Mouse (Mus musculus) layer of hippocampus, adult 8-10 months (tissue): ENCODE data around the gene Krtap1-3. TPM values are rescaled to one million over a fixed set of nuclear protein-coding genes. Genes with fewer than 3 reads are reported as not detected.

Experiments
- DNase-seq, 2 experiments: peaks; one replicate each; pipeline ENCODE4 v3.0.0; 2022; ENCODE audit warnings: low spot score in 2 of 2
- total RNA-seq, 4 experiments: library from RNA; stranded (reverse); gene quantifications; 2 replicates each; pipeline ENCODE4 v1.2.4; 2022

Krtap1-3 gene
- total RNA-seq, 4 experiments from 2014 or later = not detected

DNA sequence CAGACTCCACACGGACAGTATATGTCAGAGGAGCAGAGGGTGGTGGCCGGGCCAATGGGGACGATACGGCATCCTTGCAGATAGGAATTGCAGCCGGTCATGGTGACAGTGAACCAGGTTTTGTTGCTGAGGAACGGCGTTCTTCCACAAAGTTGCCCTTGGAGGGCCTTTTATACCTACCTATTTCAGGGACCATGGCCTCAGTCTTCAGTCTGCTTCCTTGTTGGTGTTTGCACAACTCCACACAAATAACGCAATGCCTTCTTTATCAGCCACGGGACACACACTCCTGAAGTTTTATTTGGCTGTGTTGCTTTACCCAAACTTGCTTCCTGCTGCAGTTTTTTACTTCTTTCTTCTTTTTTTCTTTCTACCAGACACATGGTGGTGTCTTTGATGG, 31.8 kb downstream of the Krtap1-3 start, which contains the start of gene Gm11939:
Gene Gm11939 (minus strand): TSS at position 101 of the 400 bp plus-strand sequence.
- no peak for DNase-seq

DNA sequence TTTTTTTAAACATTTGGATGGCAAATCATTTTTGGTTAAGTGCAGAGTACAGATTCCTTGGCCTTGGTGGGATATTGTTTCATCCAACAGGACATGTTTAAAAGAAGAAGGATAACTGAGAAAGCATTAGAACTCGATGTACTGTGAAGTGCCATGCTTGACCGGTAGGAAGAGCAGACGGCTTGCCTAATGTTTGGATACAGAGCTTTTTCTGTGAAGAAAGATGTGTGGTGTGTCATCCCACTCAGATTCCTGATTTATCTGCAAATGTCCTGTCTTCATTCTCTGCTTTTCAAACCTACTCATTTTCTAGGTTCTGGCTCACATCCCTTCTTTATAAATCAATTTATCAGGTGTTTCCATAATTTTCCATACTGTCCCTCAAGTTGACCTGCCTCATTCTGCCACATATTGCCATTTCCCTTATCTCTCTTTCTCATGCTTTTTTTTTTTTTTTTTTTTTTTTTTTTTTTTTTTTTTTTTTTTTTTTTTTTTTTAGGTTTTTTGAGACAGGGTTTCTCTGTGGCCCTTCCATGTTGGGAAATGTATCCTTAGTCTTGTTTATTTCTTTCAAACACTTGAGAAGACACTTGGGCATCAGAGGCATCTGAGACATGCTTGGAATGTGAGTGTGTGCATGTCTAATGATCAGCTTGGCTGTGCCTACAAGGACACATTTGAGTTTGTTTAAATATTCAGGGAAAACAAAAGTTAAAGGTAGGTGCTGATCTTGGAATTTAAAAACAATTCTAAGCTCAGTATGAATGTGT, 33.0 kb downstream of the Krtap1-3 start:
- no peak for DNase-seq

DNA sequence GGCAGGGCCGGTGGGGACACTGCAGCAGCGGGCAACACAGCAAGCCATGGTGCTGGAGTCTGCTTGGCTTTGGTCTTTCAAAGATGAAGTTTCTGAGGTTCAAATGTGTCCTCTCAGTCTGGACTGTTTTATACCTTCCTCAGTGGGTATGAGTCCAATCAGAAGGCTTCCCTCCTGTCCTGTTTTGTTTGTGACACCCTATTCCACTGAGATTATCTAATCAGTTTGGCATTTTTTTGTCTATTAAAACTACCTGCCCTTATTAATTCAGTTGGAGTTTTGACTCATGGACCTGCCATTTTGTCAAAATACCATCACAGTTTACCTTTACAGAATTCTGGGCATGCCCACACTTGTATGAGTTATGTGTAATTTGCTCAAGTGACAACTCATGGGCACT, 34.4 kb downstream of the Krtap1-3 start, which contains the start of gene Krtap3-2:
Gene Krtap3-2 (minus strand): TSS at position 101 of the 400 bp plus-strand sequence.
- no peak for DNase-seq

DNA sequence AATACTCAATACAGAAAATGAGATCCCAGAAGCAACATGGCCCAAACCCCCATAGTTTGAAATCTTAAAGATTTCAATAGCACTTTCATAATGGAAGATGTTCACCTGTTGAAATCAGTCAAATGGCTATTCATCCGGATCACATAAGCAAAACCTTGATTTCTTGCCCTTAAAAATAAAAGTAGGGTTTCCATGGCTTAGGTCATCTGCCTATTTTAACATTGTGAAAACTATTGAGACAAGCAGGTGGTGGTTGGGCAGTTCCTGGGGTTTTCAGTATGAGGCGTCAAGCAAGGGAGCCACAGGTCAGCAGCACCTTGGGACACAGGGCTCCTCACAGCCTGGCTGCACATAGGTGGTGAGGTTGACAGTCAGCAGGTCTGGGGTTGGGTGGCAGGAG, 34.9 kb downstream of the Krtap1-3 start:
- DNase-seq = no peak

DNA sequence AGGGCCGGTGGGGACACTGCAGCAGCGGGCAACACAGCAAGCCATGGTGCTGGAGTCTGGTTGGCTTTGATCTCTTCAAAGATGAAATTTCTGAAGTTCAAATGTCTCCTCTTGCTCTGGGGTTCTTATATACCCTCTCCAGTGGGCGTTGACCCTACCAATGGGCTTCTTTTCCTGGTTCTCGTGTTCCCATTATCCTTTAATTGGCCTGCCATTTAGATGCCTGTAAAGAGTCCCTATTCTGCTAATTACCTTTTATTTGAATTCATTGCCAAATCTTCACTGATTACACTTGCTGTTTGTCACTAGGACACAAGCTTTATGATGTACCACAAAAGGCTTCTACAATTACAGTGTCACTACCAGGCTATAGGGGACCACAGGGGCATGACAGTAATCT, 40.4 kb downstream of the Krtap1-3 start, which contains the start of gene Krtap3-3:
Gene Krtap3-3 (minus strand): TSS at position 101 of the 400 bp plus-strand sequence.
- DNase-seq = no peak

DNA sequence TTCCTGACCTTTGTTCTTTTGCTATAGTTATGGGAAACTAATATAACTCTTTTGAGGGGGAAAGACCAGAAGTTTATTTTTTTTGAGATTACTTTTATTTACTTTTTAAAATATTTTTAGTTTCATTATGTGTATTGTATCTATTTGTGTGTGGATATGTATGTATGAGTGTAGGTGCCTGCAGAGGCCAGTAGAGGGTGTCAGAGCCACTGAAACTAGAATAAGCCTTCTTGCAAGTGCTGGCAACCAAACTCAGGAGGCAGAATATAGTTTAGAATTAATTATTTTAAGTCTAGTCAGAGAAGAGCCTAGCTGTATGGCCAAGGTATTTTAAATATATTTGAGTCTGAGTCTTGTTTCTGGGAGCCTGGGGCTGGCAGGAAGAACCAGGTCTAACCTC, 43.2 kb downstream of the Krtap1-3 start:
- DNase-seq = no peak

Other genes starting within 250 kb of the Krtap1-3 start
- not detected for gene Krt27, start 240.2 kb downstream of the Krtap1-3 start, total RNA-seq
- gene Krt28, start 216.4 kb downstream of the Krtap1-3 start, total RNA-seq = under 1 TPM in 2 of 4 experiments, not detected in 2; 0.38 to 0.52 TPM
- gene Krt10, start 202.0 kb downstream of the Krtap1-3 start, total RNA-seq = 10 to 100 TPM; 10.4 to 12.6 (median 11.0) TPM
- gene Krt12, start 169.1 kb downstream of the Krtap1-3 start, total RNA-seq = 1 to 10 TPM in 3 of 4 experiments, under 1 TPM in 1; 0.85 to 1.7 (median 1.5) TPM
- not detected for gene Krt20, start 153.2 kb downstream of the Krtap1-3 start, total RNA-seq
- gene Krt23, start 98.2 kb downstream of the Krtap1-3 start, total RNA-seq = not detected
- not detected for gene Krt39, start 70.0 kb downstream of the Krtap1-3 start, total RNA-seq
- not detected for gene Krt40, start 48.2 kb downstream of the Krtap1-3 start, total RNA-seq
- gene Krtap3-3, start 40.5 kb downstream of the Krtap1-3 start, total RNA-seq = not detected
- not detected for gene Krtap3-2, start 34.5 kb downstream of the Krtap1-3 start, total RNA-seq
- gene Gm11939, start 31.9 kb downstream of the Krtap1-3 start, total RNA-seq = not detected
- not detected for gene Krtap3-1, start 24.7 kb downstream of the Krtap1-3 start, total RNA-seq
- not detected for gene Krtap1-5, start 10.3 kb downstream of the Krtap1-3 start, total RNA-seq
- gene Krtap1-4, start 7.7 kb downstream of the Krtap1-3 start, total RNA-seq = not detected
- gene Krtap9-3, start 6.8 kb upstream of the Krtap1-3 start, total RNA-seq = not detected
- gene Gm11938, start 12.0 kb upstream of the Krtap1-3 start, total RNA-seq = not detected
- not detected for gene Gm11937, start 18.9 kb upstream of the Krtap1-3 start, total RNA-seq
- gene Krtap2-4, start 23.5 kb upstream of the Krtap1-3 start, total RNA-seq = not detected
- not detected for gene Gm11562, start 29.1 kb upstream of the Krtap1-3 start, total RNA-seq
- not detected for gene Krtap4-1, start 36.9 kb upstream of the Krtap1-3 start, total RNA-seq
- gene Krtap4-2, start 43.7 kb upstream of the Krtap1-3 start, total RNA-seq = not detected
- gene Krtap4-7, start 52.8 kb upstream of the Krtap1-3 start, total RNA-seq = not detected
- gene Gm11555, start 58.9 kb upstream of the Krtap1-3 start, total RNA-seq = not detected
- not detected for gene Gm11563, start 67.6 kb upstream of the Krtap1-3 start, total RNA-seq
- gene Krtap4-6, start 74.6 kb upstream of the Krtap1-3 start, total RNA-seq = not detected
- not detected for gene Gm14190, start 99.4 kb upstream of the Krtap1-3 start, total RNA-seq
- not detected for gene Gm14180, start 143.0 kb upstream of the Krtap1-3 start, total RNA-seq
- not detected for gene Gm11595, start 181.6 kb upstream of the Krtap1-3 start, total RNA-seq
- not detected for gene Krtap4-8, start 189.4 kb upstream of the Krtap1-3 start, total RNA-seq
- gene Krtap4-9, start 193.9 kb upstream of the Krtap1-3 start, total RNA-seq = not detected
- not detected for gene Gm11596, start 202.1 kb upstream of the Krtap1-3 start, total RNA-seq
- not detected for gene Gm11569, start 207.6 kb upstream of the Krtap1-3 start, total RNA-seq
- gene Gm11554, start 213.1 kb upstream of the Krtap1-3 start, total RNA-seq = not detected
- gene Krtap4-13, start 218.6 kb upstream of the Krtap1-3 start, total RNA-seq = not detected
- gene Gm11564, start 224.3 kb upstream of the Krtap1-3 start, total RNA-seq = not detected
- not detected for gene 2300003K06Rik, start 246.7 kb upstream of the Krtap1-3 start, total RNA-seq